Mouse (Mus musculus) olfactory bulb, adult 2 months (tissue): ENCODE measurements around the gene Mettl7a3.

ENCODE experiments used
- CTCF ChIP-seq: fragments of 200-500 bp; IDR thresholded peaks from 2 replicates; pipeline ENCODE4 v1.5.1; 2012; ENCODE audit warnings: low read depth, mild to moderate bottlenecking, low read length, moderate library complexity; ENCODE audit not compliant: insufficient read depth
- POLR2A ChIP-seq: fragments of 200-500 bp; IDR thresholded peaks from 2 replicates; pipeline ENCODE4 v1.6.1; 2012; ENCODE audit warnings: mild to moderate bottlenecking, low read depth, low read length, moderate library complexity; ENCODE audit not compliant: insufficient read depth

GRCm38 (mm10) chr15:100321134-100321533 is 13.6 kb upstream of the Mettl7a3 start:
- TF ChIP-seq POLR2A (no peak), CTCF (no peak)
